Mouse (Mus musculus): ENCODE data around the gene Ercc1. TPM values are rescaled to one million over a fixed set of nuclear protein-coding genes. Genes with fewer than 3 reads are reported as not detected.

Ercc1 gene
- total RNA-seq, 2 experiments from 2014 or later, result 24.5 to 29.0 TPM

- peak; percentile 58 to 68 for DNase-seq
- intact Hi-C loops (cut with DNase I), result no loop called here
Measured at GRCm38 (mm10) chr7:19359892-19360641, 15.5 kb downstream of the Ercc1 start.

DNA sequence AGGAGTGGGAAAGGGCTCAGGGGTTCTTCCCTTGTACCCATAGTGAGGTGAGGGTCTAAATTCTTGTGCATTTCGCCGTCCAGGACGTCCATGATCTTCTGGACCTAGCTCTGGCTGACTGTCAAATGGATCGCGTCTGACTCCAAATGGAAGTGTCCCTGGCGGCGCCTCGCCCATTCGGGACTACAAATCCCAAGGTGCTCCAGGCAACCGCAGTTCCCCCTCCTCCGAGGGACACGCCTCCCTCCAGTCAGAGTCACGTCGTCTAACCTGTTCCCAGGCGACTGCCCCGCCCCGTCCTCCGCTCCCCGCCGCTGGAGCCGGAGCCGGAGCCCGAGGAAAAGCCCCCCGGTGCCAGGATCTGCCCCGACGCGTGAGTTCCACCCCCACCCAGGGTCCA is 16.4 kb downstream of the Ercc1 start:
- intact Hi-C loops (cut with DNase I), result no loop called here
- peak; percentile 86 to 89 for DNase-seq

DNA sequence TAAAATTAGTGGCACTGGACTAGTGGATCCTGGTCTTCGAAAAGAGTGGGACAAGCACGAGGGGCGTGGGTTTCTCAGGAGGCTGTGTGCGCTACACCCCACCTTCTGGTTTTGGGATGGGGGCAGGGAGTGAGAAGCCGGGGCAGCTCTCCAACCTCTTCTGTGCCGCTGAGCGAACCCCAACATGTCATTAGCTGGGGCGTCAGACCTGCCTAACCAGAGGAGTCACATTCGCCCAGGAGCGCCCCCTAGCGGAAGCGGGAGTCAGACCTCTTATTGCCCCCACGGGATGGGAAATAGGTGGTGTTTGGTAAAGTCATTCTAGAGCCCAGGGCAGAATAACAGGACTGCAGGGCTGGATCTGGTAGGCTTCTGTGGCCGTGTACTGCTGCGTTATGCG is 17.1 kb downstream of the Ercc1 start:
- peak; percentile 76 to 77 for DNase-seq
- intact Hi-C loops (cut with DNase I), result no loop called here

DNA sequence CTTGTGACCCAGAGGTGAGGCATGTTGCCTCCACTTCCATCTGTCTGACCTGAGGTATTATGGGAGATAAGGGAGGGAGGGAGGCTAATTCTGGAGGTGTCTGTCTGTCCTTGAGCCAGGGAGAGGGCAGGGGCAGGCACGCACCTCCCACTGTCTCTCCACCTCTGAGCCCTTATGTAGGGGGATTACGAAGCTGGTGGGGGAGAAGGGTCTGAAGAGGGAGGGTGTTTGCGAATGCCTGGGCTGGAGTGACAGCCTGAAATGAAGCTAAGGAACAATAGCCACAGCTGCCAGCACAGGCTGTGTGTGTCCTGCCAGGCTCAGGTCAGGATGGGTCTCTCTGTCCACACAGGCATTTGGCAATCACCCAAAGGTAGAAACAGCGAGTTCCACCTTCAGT is 17.7 kb downstream of the Ercc1 start:
- intact Hi-C loops (cut with DNase I), result no loop called here
- DNase-seq, result no peak

DNA sequence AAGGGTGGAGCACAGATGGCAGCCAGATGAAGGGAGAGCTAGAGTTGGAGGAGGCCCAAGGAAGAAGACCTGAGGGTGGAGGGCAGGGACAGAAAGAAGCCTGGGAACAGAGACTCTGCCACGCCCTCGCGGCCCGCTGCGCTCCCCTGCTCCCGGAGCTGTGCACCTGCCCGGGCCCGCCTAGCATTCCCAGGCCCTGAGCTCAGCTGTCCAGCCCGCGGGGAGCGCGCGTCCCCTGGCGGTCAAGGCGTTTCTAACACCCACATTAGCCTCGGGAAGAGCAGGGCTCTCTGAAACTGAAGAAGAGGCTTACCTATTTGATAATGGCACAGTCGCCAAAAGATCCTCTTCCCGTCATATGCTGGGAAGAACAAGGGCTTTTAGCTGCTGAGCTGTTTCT is 19.3 kb downstream of the Ercc1 start:
- DNase-seq, result peak; percentile 60 to 77
- intact Hi-C loops (cut with DNase I), result no loop called here

DNA sequence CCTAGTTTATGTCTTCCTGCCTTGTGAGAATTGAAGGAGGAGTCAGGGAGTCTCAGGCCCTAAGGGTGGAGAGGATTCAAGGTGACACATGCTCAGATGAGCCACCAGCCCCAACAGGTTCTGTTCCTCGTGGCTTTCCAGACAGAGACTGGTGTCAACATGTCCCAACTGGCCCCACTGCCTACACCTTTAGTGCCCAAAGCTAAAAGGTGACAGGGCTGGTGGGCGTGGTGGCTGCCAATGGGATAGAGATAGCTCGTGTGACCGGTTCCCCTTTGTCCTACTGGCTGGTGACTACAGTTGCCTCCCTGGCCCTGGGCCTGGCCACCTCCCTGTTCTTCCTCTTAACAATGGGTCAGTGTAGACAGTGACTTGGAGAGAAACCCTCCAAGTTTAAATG is 20.8 kb downstream of the Ercc1 start:
- intact Hi-C loops (cut with DNase I), result no loop called here
- DNase-seq, result peak in 1 of 2 experiments; percentile 1

DNA sequence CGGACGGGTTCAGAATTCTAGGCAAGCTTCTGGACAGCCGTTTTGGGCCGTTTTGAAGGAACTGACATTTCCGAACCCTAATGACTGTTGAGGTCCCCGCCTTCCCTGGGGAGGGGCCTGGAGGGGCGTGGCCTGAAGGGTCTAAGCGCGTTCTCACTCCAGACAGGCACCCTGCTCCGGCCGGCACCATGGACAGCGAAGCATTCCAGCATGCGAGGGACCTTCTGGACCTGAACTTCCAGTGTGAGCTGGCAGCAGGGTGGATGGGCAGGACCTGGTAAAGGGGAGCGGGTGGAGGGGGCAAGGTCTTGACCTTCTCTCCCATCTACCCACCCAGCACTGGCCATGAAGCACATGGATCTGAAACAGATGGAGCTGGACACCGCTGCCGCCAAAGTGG is 23.8 kb downstream of the Ercc1 start:
- DNase-seq, result no peak
- intact Hi-C loops (cut with DNase I), result no loop called here

GRCm38 (mm10) chr7:19369823-19370425 is 25.3 kb downstream of the Ercc1 start:
- intact Hi-C loops (cut with DNase I), result no loop called here
- DNase-seq, result peak in 1 of 2 experiments; percentile 54

DNA sequence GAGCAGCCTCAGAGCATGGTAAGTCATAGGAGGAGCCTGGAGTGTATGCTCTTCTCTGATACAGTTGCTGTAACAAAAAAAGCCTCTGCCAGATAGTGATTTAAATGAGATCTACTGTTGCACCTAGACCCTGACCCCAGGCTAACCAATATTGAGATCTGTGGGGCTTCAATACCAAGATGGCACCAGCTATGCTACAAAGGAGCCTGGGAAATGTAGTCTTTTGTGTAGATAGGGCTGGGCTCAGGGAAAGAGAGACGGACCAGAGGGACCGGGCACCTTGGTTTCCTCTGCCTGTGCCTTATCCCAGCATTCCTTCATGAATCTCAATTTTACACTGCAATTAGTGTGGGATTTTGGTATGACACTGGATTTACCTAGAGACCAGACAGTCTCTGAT is 28.8 kb downstream of the Ercc1 start:
- intact Hi-C loops (cut with DNase I), result no loop called here
- no peak for DNase-seq

DNA sequence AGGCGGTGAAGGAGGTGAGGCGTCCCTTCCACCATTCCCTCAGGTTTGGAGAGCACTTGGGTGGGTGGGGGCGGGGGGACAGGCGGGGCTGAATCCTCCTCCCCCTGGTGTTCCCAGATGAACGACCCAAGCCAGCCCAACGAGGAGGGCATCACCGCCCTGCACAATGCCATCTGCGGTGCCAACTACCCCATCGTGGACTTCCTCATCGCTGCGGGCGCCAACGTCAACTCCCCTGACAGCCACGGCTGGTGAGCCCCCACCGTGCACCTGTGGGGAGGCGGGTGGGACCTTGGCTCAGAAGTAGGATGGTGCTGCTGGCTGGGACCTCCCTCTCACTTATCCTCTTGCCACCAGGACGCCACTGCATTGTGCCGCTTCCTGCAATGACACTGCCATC is 30.8 kb downstream of the Ercc1 start:
- no peak for DNase-seq
- intact Hi-C loops (cut with DNase I), result no loop called here

DNA sequence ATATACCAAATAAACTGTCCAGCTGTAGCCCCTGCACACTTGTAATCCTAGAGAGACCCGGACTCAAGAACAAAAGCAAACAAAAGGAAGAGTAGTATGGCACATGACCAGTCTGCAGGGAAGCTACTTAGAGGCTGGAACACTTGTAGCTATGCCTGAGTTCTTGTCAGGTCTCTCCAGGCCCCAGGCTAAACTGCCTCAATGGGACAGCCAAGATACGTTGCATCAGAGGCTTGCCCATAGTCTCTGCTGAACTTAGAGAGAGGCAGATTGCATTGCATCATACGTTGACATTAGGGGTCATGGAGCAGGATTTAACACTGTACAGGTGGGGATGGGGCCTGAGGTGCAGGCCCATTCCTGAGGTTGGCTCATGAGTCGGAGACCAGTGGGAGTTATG is 31.4 kb downstream of the Ercc1 start:
- DNase-seq, result no peak
- intact Hi-C loops (cut with DNase I), result no loop called here

GRCm38 (mm10) chr7:19378049-19378448 is 33.5 kb downstream of the Ercc1 start:
- intact Hi-C loops (cut with DNase I), result no loop called here
- no peak for DNase-seq

DNA sequence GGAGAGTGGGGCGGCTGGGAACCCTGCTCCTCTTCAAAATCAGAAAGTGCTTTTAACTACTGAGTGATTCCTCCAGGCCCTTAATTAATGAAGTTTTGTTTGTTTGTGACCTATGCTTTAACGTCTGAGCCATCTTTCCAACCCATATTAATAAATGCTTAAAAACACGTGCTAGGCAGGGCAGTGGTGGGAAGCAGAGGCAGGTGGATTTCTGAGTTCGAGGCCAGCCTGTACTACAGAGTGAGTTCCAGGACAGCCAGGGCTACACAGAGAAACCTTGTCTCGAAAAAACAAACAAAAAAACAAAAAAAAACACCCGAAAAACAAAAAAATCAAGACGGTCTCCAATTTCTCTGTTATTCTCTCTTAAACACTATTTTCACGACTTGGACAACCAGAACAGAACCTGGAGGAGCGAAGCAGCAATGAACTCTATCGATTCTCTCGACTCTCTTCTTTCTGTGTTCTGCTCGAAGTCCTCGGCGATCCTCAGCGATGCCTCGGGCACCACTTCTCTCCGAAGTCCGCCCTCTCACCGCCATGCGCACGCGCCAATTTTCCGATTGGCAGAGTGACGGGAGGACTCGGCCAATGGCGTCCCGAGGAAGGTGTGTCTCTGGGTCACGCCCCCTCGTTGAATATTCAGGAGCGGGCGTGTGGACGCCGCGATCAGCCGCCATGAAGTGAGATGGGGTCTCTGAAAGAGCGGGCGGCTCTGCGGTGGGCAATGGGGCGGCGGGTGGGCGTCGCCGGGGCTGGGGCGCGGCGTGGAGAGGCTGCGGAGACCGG is 37.0 kb downstream of the Ercc1 start, which contains the start of gene Ercc2:
Gene Ercc2 (plus strand): TSS at position 634 of the 789 bp plus-strand sequence.
- intact Hi-C loops (cut with DNase I), result no loop called here
- DNase-seq, result peak; percentile 97 to 100

GRCm38 (mm10) chr7:19382166-19382541 is 37.6 kb downstream of the Ercc1 start:
- DNase-seq, result no peak
- intact Hi-C loops (cut with DNase I), result no loop called here

GRCm38 (mm10) chr7:19383708-19384107 is 39.1 kb downstream of the Ercc1 start:
- intact Hi-C loops (cut with DNase I), result no loop called here
- DNase-seq, result no peak

DNA sequence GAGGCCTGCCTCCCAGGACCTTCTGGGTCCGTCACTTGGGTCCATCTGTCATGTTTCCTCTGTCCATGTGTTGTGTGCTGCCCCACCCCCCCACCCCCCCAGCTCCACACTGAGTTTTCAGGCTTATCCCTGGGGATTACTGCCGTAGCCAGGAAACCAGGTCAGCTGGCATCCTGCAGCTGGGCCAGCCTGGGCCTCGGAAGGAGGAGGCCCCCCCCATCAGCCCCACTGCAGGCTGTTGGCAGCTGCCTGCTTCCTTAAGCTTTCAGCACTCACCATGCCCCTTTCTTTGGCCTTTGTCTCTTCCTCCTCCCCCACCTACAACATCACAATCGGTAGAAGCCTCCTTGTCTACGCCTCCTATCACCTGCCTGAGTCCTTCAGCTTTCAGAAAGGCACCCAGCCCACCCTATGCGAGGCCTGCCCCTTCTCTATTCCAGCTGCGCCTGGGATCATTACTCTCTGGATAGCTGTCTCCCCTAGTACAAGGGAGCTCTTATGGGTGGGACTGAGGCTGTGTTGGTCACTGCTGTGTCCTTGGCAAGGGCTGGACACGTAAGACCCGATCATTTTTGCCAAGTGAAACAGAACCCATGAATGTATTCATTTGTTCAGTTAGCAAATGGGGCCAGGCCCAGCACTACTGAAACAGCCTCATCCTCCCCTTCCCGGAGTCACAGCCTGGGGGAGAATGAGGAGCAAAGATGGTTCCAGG is 44.3 kb downstream of the Ercc1 start:
- no peak for DNase-seq

GRCm38 (mm10) chr7:19394484-19394883 is 49.9 kb downstream of the Ercc1 start:
- no peak for DNase-seq
- intact Hi-C loops (cut with DNase I), result no loop called here

More for the DNA sequence above, 44.3 kb downstream of the Ercc1 start:
- intact Hi-C loops (cut with DNase I), result no loop called here

GRCm38 (mm10) chr7:19399496-19400280 is 55.1 kb downstream of the Ercc1 start:
- intact Hi-C loops (cut with DNase I), result loop anchor here (5.0 kb wide), 1 partner anchor 103 kb away; no protein-coding TSS in a partner anchor

DNA sequence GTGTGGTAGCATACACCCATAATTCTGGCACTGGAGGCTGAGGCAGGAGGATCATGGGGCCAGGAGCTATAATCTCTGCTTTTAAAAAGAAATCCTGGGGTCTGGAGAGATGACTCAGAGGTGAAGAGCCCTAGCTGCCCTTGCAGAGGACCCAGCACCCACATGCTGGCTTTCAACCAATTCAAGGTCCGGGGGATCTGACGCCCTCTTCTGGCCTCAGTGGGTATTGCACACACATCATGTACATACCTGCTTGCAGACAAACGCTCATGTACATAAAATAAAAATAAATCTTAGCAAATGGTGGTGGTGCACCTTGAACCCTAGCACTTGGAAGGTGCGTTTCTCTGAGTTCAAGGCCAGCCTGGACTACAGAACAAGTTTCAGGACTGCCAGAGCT is 56.4 kb downstream of the Ercc1 start:
- DNase-seq, result no peak
- intact Hi-C loops (cut with DNase I), result loop anchor here (5.0 kb wide), 1 partner anchor 101 kb away; no protein-coding TSS in a partner anchor

More at GRCm38 (mm10) chr7:19399496-19400280, 55.1 kb downstream of the Ercc1 start:
- no peak for DNase-seq
